Mouse (Mus musculus): Measurements from ENCODE around the gene Dspp. TPM values are rescaled to one million over a fixed set of nuclear protein-coding genes. Genes with fewer than 3 reads are reported as not detected.

Gene Dspp
- total and polyA plus RNA-seq, 2 experiments from 2014 or later: not detected

DNA sequence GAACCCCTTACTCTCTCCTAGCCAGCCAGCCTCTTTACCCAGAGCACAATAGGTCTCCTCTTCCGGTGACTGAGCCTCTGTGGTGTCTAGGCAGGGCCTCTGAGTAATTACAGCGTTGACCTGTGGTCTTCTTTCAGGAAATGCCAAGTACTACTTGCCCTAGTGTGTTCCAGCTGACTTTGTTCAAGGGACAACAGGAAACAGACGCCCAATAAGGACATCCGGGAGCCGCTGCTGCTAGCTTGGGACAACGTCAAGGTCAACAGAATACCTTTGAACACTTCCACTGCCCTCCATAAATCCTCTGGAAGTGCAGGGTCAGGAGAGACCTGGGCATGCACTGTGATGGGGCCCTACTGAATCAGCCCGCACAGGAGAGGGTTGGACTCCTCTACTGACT, 21.2 kb upstream of the Dspp start:
- H3K9me3 ChIP-seq (ENCODE audit: low read length): no peaks in the 10 kb centered on the region
- no peak for DNase-seq (ENCODE audit: low spot score)
- 76% methylated on average over 7 of the region's 7 CpGs for WGBS

DNA sequence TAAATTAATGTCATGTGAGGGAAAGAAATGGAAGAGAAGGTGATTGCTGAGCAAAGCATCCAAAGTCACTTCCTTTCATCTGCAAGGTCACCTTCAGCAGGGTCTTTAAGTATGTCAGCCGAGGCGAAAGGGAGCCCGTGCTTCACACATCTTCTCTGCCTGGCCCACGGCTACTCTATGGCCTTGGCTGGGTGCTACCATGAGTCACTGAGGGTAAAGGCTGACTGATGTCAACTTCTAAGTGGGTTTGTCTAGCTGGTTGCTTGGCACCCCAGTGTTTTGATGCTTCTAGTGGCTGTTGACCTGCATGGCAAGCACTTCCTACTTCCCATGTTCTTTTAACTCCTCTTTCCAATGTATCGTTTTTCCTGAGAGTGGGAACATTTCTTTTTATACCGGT, 20.3 kb upstream of the Dspp start:
- whole genome bisulfite sequencing: 93% methylated on average over 6 of the region's 6 CpGs
- no peaks in the 10 kb centered on the region for H3K27me3 ChIP-seq (ENCODE audit: insufficient read depth, low read length)
- H3K4me2 ChIP-seq (ENCODE audit: low read depth, low read length, poor library complexity, severe bottlenecking): no peak overlapping the region
- H3K9ac ChIP-seq (replicated peaks; ENCODE audit: low read length, poor library complexity, severe bottlenecking): no peak overlapping the region
- H3K4me1 ChIP-seq (ENCODE audit: insufficient read depth, low read length): no peaks in the 10 kb centered on the region
- ATAC-seq (ENCODE audit: low FRiP score): no peak
- DNase-seq (ENCODE audit: low spot score): no peak
- H3K27ac ChIP-seq (ENCODE audit: low read depth, low read length): no peak overlapping the region
- TF ChIP-seq CTCF (IDR thresholded peaks at IDR 0.05): no peak
- H3K9me3 ChIP-seq (ENCODE audit: low read length): no peaks in the 10 kb centered on the region
- H3K4me3 ChIP-seq (ENCODE audit: low read depth, low read length): no peak overlapping the region
- H3K36me3 ChIP-seq (ENCODE audit: insufficient read depth, low read length): no peaks in the 10 kb centered on the region

More for the DNA sequence above, 21.2 kb upstream of the Dspp start:
- TF ChIP-seq CTCF (IDR thresholded peaks at IDR 0.05): no peak
- Histone ChIP-seq H3K4me1 (ENCODE audit: insufficient read depth, low read length) (no peaks in the 10 kb centered on the region), H3K27me3 (ENCODE audit: insufficient read depth, low read length) (no peaks in the 10 kb centered on the region), H3K27ac (ENCODE audit: low read depth, low read length) (no peak overlapping the region), H3K4me3 (ENCODE audit: low read depth, low read length) (no peak overlapping the region), H3K4me2 (ENCODE audit: low read depth, low read length, poor library complexity, severe bottlenecking) (no peak overlapping the region), H3K36me3 (ENCODE audit: insufficient read depth, low read length) (no peaks in the 10 kb centered on the region), H3K9ac (replicated peaks; ENCODE audit: low read length, poor library complexity, severe bottlenecking) (no peak overlapping the region)
- ATAC-seq (ENCODE audit: low FRiP score): no peak

- Histone ChIP-seq H3K4me2 (ENCODE audit: low read depth, low read length, poor library complexity, severe bottlenecking) (no peak overlapping the region), H3K9me3 (ENCODE audit: low read length) (no peaks in the 10 kb centered on the region), H3K27ac (ENCODE audit: low read depth, low read length) (no peak overlapping the region), H3K9ac (replicated peaks; ENCODE audit: low read length, poor library complexity, severe bottlenecking) (no peak overlapping the region), H3K27me3 (ENCODE audit: insufficient read depth, low read length) (no peaks in the 10 kb centered on the region), H3K4me1 (ENCODE audit: insufficient read depth, low read length) (no peaks in the 10 kb centered on the region), H3K4me3 (ENCODE audit: low read depth, low read length) (no peak overlapping the region), H3K36me3 (ENCODE audit: insufficient read depth, low read length) (no peaks in the 10 kb centered on the region)
- DNase-seq (ENCODE audit: low spot score) (no peak), ATAC-seq (ENCODE audit: low FRiP score) (no peak)
- TF ChIP-seq CTCF (IDR thresholded peaks at IDR 0.05): no peak
- WGBS: 92% methylated on average over 7 of the region's 7 CpGs
Observed at GRCm38 (mm10) chr5:104157701-104158100, 12.8 kb upstream of the Dspp start.

GRCm38 (mm10) chr5:104158332-104159052, 12.0 kb upstream of the Dspp start:
- H3K27ac ChIP-seq (ENCODE audit: low read depth, low read length): 0 out of 2 replicates have a peak overlapping the region, but pooled peaks have one; percentile 14
- DNase-seq (ENCODE audit: low spot score): peak; percentile 66
- no peaks in the 10 kb centered on the region for H3K9me3 ChIP-seq (ENCODE audit: low read length)
- 68% methylated on average over 7 of the region's 7 CpGs for WGBS
- no peak overlapping the region for H3K4me3 ChIP-seq (ENCODE audit: low read depth, low read length)
- no peak for TF ChIP-seq CTCF (IDR thresholded peaks at IDR 0.05)
- ATAC-seq (ENCODE audit: low FRiP score): peak; percentile 80
- H3K4me1 ChIP-seq (ENCODE audit: insufficient read depth, low read length): no peaks in the 10 kb centered on the region
- no peaks in the 10 kb centered on the region for H3K27me3 ChIP-seq (ENCODE audit: insufficient read depth, low read length)
- no peaks in the 10 kb centered on the region for H3K36me3 ChIP-seq (ENCODE audit: insufficient read depth, low read length)
- H3K4me2 ChIP-seq (ENCODE audit: low read depth, low read length, poor library complexity, severe bottlenecking): no peak overlapping the region
- no peak overlapping the region for H3K9ac ChIP-seq (replicated peaks; ENCODE audit: low read length, poor library complexity, severe bottlenecking)

DNA sequence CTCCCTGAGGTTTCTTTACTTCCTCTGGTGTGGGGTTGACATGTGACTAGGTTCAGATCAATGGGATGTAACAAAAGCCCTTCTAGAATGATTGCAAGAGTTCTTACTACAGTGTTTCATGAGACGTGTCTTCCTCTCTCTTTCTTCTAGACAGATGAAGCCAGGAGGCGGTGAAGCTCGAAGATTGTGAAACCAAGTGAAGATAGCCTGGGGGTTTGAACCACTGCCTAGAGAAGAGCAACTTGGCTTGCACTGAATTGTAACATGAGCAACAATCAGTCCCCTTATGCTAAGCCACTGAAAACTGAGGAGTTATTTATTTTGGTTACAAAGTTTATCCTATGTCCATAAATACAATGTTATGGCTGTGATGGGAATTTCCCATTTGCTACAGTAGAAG, 9.9 kb upstream of the Dspp start:
- 81% methylated on average over 3 of the region's 3 CpGs for WGBS

DNA sequence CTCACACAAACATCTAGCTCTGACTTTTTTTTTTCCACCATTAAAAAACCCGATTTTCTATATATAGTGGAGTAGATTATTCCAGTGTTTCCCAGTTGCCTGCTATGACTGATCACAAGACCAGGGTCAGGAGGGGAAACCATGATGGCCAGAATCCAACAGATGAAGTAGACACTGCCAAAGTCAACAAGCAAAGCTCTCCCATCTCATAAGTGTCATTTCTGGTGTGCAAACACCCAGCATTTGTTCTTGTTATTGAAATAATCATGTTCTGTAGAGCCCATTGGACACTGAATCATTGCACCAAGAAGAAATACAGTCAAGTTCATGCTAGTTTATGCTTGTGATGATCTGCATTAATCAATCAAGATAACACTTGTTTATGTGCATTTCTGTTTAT, 9.1 kb upstream of the Dspp start:
- no peaks in the 10 kb centered on the region for H3K27me3 ChIP-seq (ENCODE audit: insufficient read depth, low read length)
- no peak for TF ChIP-seq CTCF (IDR thresholded peaks at IDR 0.05)
- WGBS: 88% methylated on average over 1 of the region's 1 CpGs

More for the DNA sequence above, 9.9 kb upstream of the Dspp start:
- Histone ChIP-seq H3K36me3 (ENCODE audit: insufficient read depth, low read length) (no peaks in the 10 kb centered on the region), H3K27ac (ENCODE audit: low read depth, low read length) (no peak overlapping the region), H3K9ac (replicated peaks; ENCODE audit: low read length, poor library complexity, severe bottlenecking) (no peak overlapping the region), H3K4me3 (ENCODE audit: low read depth, low read length) (no peak overlapping the region), H3K9me3 (ENCODE audit: low read length) (no peaks in the 10 kb centered on the region), H3K4me1 (ENCODE audit: insufficient read depth, low read length) (no peaks in the 10 kb centered on the region), H3K4me2 (ENCODE audit: low read depth, low read length, poor library complexity, severe bottlenecking) (no peak overlapping the region), H3K27me3 (ENCODE audit: insufficient read depth, low read length) (no peaks in the 10 kb centered on the region)
- ATAC-seq (ENCODE audit: low FRiP score) (no peak), DNase-seq (ENCODE audit: low spot score) (no peak)
- no peak for TF ChIP-seq CTCF (IDR thresholded peaks at IDR 0.05)

More for the DNA sequence above, 9.1 kb upstream of the Dspp start:
- ATAC-seq (ENCODE audit: low FRiP score) (no peak), DNase-seq (ENCODE audit: low spot score) (no peak)
- H3K9me3 ChIP-seq (ENCODE audit: low read length): no peaks in the 10 kb centered on the region
- H3K4me1 ChIP-seq (ENCODE audit: insufficient read depth, low read length): no peaks in the 10 kb centered on the region
- no peaks in the 10 kb centered on the region for H3K36me3 ChIP-seq (ENCODE audit: insufficient read depth, low read length)
- H3K27ac ChIP-seq (ENCODE audit: low read depth, low read length): no peak overlapping the region
- H3K4me3 ChIP-seq (ENCODE audit: low read depth, low read length): no peak overlapping the region
- H3K9ac ChIP-seq (replicated peaks; ENCODE audit: low read length, poor library complexity, severe bottlenecking): no peak overlapping the region
- no peak overlapping the region for H3K4me2 ChIP-seq (ENCODE audit: low read depth, low read length, poor library complexity, severe bottlenecking)

Measured in midbrain, postnatal 0 days (tissue).